Mouse (Mus musculus): ENCODE data around the gene 4931440F15Rik. TPM values are rescaled to one million over a fixed set of nuclear protein-coding genes. Genes with fewer than 3 reads are reported as not detected.
"Not testable (repeated sequence)": the region's sequence is repeated elsewhere in the genome, so short reads cannot be mapped to it uniquely, and the experiment has no call there.

The 4931440F15Rik gene
- 0.04 and 0.14 TPM in 2 replicates for polyA plus RNA-seq (2015; fragmentation: Nextera tagmentation; extraction: Ambion mirVana)

DNA sequence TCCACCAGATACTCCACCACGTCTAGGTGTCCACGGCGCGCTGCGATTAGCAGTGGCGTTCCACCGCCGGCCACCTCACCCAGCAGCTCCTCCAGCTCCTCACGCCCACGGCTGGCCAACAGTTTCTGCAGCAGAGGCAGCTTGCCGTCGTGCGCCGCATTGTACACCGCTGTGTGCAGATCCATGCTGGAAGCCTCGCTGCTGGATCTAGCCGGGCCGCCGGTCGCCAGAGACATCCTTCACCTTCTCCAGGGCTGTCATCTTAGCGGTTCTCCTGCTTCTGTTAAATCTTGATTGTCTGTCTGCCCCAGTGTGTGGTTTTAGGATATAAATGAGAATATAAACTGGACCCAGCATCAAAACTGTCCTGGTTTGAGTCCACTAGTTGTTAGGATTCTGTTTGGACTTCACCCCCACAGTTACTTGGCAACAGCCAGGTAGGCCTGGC, at the start of gene 4931440F15Rik:
Gene 4931440F15Rik, minus strand, starts transcription at position 398 of the 448 bp plus-strand sequence.
- not testable (repeated sequence) for H3K27ac ChIP-seq (ENCODE audit: low read length); H3K36me3 ChIP-seq (ENCODE audit: control insufficient read depth, insufficient read depth, low read length); ATAC-seq (ENCODE audit: insufficient read depth, low FRiP score); H3K4me1 ChIP-seq (ENCODE audit: control insufficient read depth, insufficient read depth, low read length); H3K9me3 ChIP-seq (replicated peaks; ENCODE audit: control insufficient read depth, low read length); H3K9ac ChIP-seq (ENCODE audit: low read length)
- H3K4me2 ChIP-seq (ENCODE audit: low read depth, low read length): peak within 1 kb of the TSS; percentile 51
- WGBS: 19% methylated on average over 21 of the region's 21 CpGs
- H3K4me3 ChIP-seq (replicated peaks; ENCODE audit: low read length): peak within 1 kb of the TSS; percentile 29
- peaks cover 17% of the 10 kb centered on the region for H3K27me3 ChIP-seq (ENCODE audit: control insufficient read depth, insufficient read depth, low read length)

DNA sequence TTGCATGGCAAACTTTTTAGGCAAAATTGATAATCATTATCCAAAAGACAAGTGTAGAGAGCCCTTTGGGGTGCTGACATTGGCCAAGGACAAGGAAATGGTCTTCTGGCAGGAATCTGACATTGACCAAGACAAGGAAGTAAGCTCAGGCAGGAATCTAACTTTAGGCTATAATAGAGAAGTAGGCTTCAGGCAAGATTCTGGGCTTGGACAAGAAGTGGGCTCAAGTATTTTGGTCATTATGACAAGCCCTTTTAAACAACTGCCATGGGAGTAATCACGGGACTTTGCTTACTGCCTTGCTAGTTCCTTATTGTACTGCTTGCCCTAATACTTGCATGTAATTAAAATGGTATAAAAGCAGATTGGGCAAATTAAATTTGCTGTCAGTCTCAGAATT, 49.3 kb upstream of the 4931440F15Rik start:
- 77% methylated on average over 1 of the region's 1 CpGs for WGBS
- H3K27me3 ChIP-seq (ENCODE audit: control insufficient read depth, insufficient read depth, low read length); H3K4me1 ChIP-seq (ENCODE audit: control insufficient read depth, insufficient read depth, low read length); H3K36me3 ChIP-seq (ENCODE audit: control insufficient read depth, insufficient read depth, low read length); H3K4me2 ChIP-seq (ENCODE audit: low read depth, low read length); H3K27ac ChIP-seq (ENCODE audit: low read length); H3K9me3 ChIP-seq (replicated peaks; ENCODE audit: control insufficient read depth, low read length); ATAC-seq (ENCODE audit: insufficient read depth, low FRiP score); H3K9ac ChIP-seq (ENCODE audit: low read length); H3K4me3 ChIP-seq (replicated peaks; ENCODE audit: low read length): not testable (repeated sequence)

DNA sequence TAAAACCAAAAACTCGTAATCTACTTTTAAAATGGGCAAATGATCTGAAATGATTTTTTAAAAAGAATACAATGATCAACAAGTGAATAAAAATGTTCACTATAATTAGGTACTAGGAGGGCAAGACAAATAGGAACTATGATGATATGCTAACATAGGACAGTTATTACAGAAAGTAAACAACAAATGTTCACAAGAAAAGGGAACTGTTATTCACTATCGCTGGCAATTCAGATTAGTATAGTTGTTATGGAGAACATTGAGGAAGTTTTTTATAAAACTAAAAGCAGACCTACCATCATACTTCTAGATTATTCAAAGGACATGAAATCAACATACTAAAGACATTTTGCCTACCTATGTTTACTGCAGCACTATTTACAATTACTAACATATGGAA, 44.7 kb upstream of the 4931440F15Rik start:
- no peaks in the 10 kb centered on the region for H3K36me3 ChIP-seq (ENCODE audit: control insufficient read depth, insufficient read depth, low read length)
- no peak for ATAC-seq (ENCODE audit: insufficient read depth, low FRiP score)
- WGBS: 90% methylated on average over 2 of the region's 2 CpGs
- no peak overlapping the region for H3K27ac ChIP-seq (ENCODE audit: low read length)
- no peaks in the 10 kb centered on the region for H3K27me3 ChIP-seq (ENCODE audit: control insufficient read depth, insufficient read depth, low read length)
- H3K4me3 ChIP-seq (replicated peaks; ENCODE audit: low read length): no peak overlapping the region
- no peak overlapping the region for H3K4me2 ChIP-seq (ENCODE audit: low read depth, low read length)
- H3K9me3 ChIP-seq (replicated peaks; ENCODE audit: control insufficient read depth, low read length): no peaks in the 10 kb centered on the region
- no peaks in the 10 kb centered on the region for H3K4me1 ChIP-seq (ENCODE audit: control insufficient read depth, insufficient read depth, low read length)
- no peak overlapping the region for H3K9ac ChIP-seq (ENCODE audit: low read length)

GRCm38 (mm10) chr11:29864269-29864668, 38.8 kb upstream of the 4931440F15Rik start:
- Histone ChIP-seq H3K27me3 (ENCODE audit: control insufficient read depth, insufficient read depth, low read length) (no peaks in the 10 kb centered on the region), H3K9me3 (replicated peaks; ENCODE audit: control insufficient read depth, low read length) (no peaks in the 10 kb centered on the region), H3K4me3 (replicated peaks; ENCODE audit: low read length) (no peak overlapping the region), H3K4me2 (ENCODE audit: low read depth, low read length) (no peak overlapping the region), H3K27ac (ENCODE audit: low read length) (no peak overlapping the region), H3K4me1 (ENCODE audit: control insufficient read depth, insufficient read depth, low read length) (no peaks in the 10 kb centered on the region), H3K36me3 (ENCODE audit: control insufficient read depth, insufficient read depth, low read length) (no peaks in the 10 kb centered on the region), H3K9ac (ENCODE audit: low read length) (no peak overlapping the region)
- ATAC-seq (ENCODE audit: insufficient read depth, low FRiP score): no peak

DNA sequence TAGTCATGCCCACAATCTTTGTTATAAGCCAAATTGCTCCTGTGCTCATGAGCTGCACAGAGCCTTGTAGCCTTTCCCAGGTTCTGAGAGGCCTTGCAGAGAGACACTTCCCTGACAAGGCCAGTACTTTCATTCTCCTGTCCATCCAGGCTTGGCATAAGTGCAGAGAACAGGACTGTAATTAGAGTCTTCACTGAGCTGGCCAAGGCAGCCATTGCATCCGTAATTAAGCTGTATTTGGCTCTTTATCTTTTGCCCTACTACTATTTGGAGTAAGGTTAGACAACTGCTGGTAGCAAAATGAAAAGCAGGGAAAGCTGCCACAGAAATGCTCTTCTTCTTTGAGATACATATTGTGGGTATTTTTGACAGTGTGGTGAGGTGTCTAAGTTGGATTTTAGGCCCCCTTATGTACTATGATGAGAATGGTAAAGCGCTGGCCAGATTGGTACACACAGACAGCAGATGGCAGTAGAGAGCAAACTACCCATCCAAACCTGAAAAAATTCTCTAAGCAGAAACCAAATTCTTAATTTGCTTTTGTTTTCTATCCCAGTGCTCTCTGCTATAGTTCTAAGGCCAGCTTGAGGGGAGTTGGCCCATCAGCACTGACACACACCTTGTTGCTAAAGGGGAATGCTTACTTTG, 36.4 kb upstream of the 4931440F15Rik start:
- 44% methylated on average over 2 of the region's 2 CpGs for WGBS
- Histone ChIP-seq H3K9ac (ENCODE audit: low read length) (no peak overlapping the region), H3K36me3 (ENCODE audit: control insufficient read depth, insufficient read depth, low read length) (no peaks in the 10 kb centered on the region), H3K9me3 (replicated peaks; ENCODE audit: control insufficient read depth, low read length) (no peaks in the 10 kb centered on the region), H3K27me3 (ENCODE audit: control insufficient read depth, insufficient read depth, low read length) (no peaks in the 10 kb centered on the region), H3K4me2 (ENCODE audit: low read depth, low read length) (no peak overlapping the region), H3K27ac (ENCODE audit: low read length) (no peak overlapping the region), H3K4me3 (replicated peaks; ENCODE audit: low read length) (no peak overlapping the region), H3K4me1 (ENCODE audit: control insufficient read depth, insufficient read depth, low read length) (no peaks in the 10 kb centered on the region)
- ATAC-seq (ENCODE audit: insufficient read depth, low FRiP score): no peak

DNA sequence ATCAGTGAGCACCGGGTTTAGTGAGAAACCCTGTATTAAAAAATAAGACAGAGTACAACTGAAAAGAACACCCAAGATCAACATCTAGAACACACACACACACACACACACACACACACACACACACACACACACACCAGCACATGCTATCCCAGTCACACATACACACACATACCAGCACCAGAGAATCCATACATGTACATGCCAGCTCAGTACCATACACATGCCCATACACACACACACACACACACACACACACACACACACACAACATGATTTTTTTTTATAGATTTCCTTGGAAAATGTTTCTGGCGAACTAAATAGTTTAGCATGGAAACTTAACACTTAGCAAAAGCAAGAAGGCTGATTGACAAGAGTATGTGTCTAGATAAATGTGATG, 35.6 kb upstream of the 4931440F15Rik start:
- no peak overlapping the region for H3K4me3 ChIP-seq (replicated peaks; ENCODE audit: low read length)
- no peaks in the 10 kb centered on the region for H3K27me3 ChIP-seq (ENCODE audit: control insufficient read depth, insufficient read depth, low read length)
- no peaks in the 10 kb centered on the region for H3K4me1 ChIP-seq (ENCODE audit: control insufficient read depth, insufficient read depth, low read length)
- H3K36me3 ChIP-seq (ENCODE audit: control insufficient read depth, insufficient read depth, low read length): no peaks in the 10 kb centered on the region
- ATAC-seq (ENCODE audit: insufficient read depth, low FRiP score): no peak
- H3K9me3 ChIP-seq (replicated peaks; ENCODE audit: control insufficient read depth, low read length): no peaks in the 10 kb centered on the region
- no peak overlapping the region for H3K27ac ChIP-seq (ENCODE audit: low read length)
- H3K9ac ChIP-seq (ENCODE audit: low read length): no peak overlapping the region
- no peak overlapping the region for H3K4me2 ChIP-seq (ENCODE audit: low read depth, low read length)
- WGBS: 88% methylated on average over 2 of the region's 2 CpGs

- Histone ChIP-seq H3K9me3 (replicated peaks; ENCODE audit: control insufficient read depth, low read length) (no peaks in the 10 kb centered on the region), H3K36me3 (ENCODE audit: control insufficient read depth, insufficient read depth, low read length) (no peaks in the 10 kb centered on the region), H3K4me3 (replicated peaks; ENCODE audit: low read length) (no peak overlapping the region), H3K27ac (ENCODE audit: low read length) (no peak overlapping the region), H3K4me1 (ENCODE audit: control insufficient read depth, insufficient read depth, low read length) (no peaks in the 10 kb centered on the region), H3K4me2 (ENCODE audit: low read depth, low read length) (no peak overlapping the region), H3K27me3 (ENCODE audit: control insufficient read depth, insufficient read depth, low read length) (no peaks in the 10 kb centered on the region), H3K9ac (ENCODE audit: low read length) (no peak overlapping the region)
- no peak for ATAC-seq (ENCODE audit: insufficient read depth, low FRiP score)
- WGBS: 84% methylated on average over 3 of the region's 3 CpGs
Measured at GRCm38 (mm10) chr11:29840606-29841227, 15.2 kb upstream of the 4931440F15Rik start.

GRCm38 (mm10) chr11:29839781-29840180, 14.3 kb upstream of the 4931440F15Rik start:
- Histone ChIP-seq H3K27me3 (ENCODE audit: control insufficient read depth, insufficient read depth, low read length) (no peaks in the 10 kb centered on the region), H3K4me1 (ENCODE audit: control insufficient read depth, insufficient read depth, low read length) (no peaks in the 10 kb centered on the region), H3K27ac (ENCODE audit: low read length) (no peak overlapping the region), H3K4me2 (ENCODE audit: low read depth, low read length) (no peak overlapping the region), H3K4me3 (replicated peaks; ENCODE audit: low read length) (no peak overlapping the region), H3K9ac (ENCODE audit: low read length) (no peak overlapping the region), H3K36me3 (ENCODE audit: control insufficient read depth, insufficient read depth, low read length) (no peaks in the 10 kb centered on the region), H3K9me3 (replicated peaks; ENCODE audit: control insufficient read depth, low read length) (no peaks in the 10 kb centered on the region)
- WGBS: 32% methylated on average over 3 of the region's 3 CpGs
- peak; percentile 81; the same call in 1 of the 2 replicates for ATAC-seq (ENCODE audit: insufficient read depth, low FRiP score)

- ATAC-seq (ENCODE audit: insufficient read depth, low FRiP score): no peak
- H3K27ac ChIP-seq (ENCODE audit: low read length): no peak overlapping the region
Measured at GRCm38 (mm10) chr11:29837066-29837465, 11.6 kb upstream of the 4931440F15Rik start.

More at GRCm38 (mm10) chr11:29837066-29837465, 11.6 kb upstream of the 4931440F15Rik start:
- Histone ChIP-seq H3K4me1 (ENCODE audit: control insufficient read depth, insufficient read depth, low read length) (no peaks in the 10 kb centered on the region), H3K9ac (ENCODE audit: low read length) (no peak overlapping the region), H3K4me2 (ENCODE audit: low read depth, low read length) (no peak overlapping the region), H3K4me3 (replicated peaks; ENCODE audit: low read length) (no peak overlapping the region), H3K27me3 (ENCODE audit: control insufficient read depth, insufficient read depth, low read length) (no peaks in the 10 kb centered on the region), H3K36me3 (ENCODE audit: control insufficient read depth, insufficient read depth, low read length) (no peaks in the 10 kb centered on the region), H3K9me3 (replicated peaks; ENCODE audit: control insufficient read depth, low read length) (no peaks in the 10 kb centered on the region)
